Mouse (Mus musculus): ENCODE data around the gene Mettl16. TPM values are rescaled to one million over a fixed set of nuclear protein-coding genes. Genes with fewer than 3 reads are reported as not detected.
A peak's percentile ranks its signal among the peaks of the same experiment; 100 is the strongest.

The Mettl16 gene
- polyA plus RNA-seq, 1 experiment from 2014 or later = 72.4 TPM

GRCm38 (mm10) chr11:74756631-74757030 lies 14.0 kb upstream of the Mettl16 start:
- Histone ChIP-seq H3K27ac (no peak overlapping the region), H3K4me1 (0 out of 2 replicates have a peak, but pooled peaks cover under 1% of the 10 kb centered on the region), H3K27me3 (ENCODE audit: low read depth, poor library complexity, severe bottlenecking) (no peaks in the 10 kb centered on the region), H3K36me3 (no peaks in the 10 kb centered on the region), H3K9me3 (replicated peaks) (no peaks in the 10 kb centered on the region), H3K4me3 (no peak overlapping the region)
- WGBS = 80% methylated on average over 2 of the region's 2 CpGs
- no peak for DNase-seq (ENCODE audit: low spot score)

DNA sequence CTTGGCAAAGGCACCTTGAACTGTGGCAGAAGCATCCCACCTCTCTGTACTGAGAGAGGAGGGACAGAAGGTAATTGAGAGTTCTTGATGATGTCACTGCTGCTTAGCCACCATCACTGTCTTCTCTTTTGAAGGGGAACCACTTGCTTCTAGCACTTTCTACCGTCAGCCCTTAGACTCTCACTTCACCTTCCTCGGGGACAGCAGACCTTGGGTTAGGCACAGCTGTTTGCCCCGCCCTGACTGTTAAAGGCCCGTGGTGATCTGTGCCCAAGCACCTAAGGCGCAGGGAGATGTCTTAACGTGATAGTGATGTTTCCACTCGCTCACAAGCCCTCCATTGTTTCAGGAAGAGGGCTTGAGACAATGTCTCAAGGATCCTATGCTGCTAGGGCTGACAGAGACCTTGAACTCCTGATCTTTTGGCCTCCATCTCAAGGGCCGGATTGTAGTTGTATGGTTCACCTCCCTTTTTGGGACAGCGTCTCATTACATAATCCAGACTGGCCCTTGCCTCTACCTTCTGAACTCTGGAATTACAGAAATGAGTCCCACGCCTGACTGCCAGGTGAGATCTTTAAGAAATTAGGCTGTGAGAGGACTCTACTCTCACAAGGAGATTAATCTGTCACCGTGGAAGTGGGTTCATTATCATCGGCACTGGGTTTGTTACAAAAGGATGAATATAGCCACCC lies 9.5 kb upstream of the Mettl16 start:
- H3K4me1 ChIP-seq = no peaks in the 10 kb centered on the region
- H3K4me3 ChIP-seq = no peak overlapping the region
- no peak overlapping the region for H3K27ac ChIP-seq
- no peaks in the 10 kb centered on the region for H3K36me3 ChIP-seq
- H3K27me3 ChIP-seq (ENCODE audit: low read depth, poor library complexity, severe bottlenecking) = no peaks in the 10 kb centered on the region
- no peak for DNase-seq (ENCODE audit: low spot score)
- WGBS = 74% methylated on average over 12 of the region's 12 CpGs
- no peaks in the 10 kb centered on the region for H3K9me3 ChIP-seq (replicated peaks)

DNA sequence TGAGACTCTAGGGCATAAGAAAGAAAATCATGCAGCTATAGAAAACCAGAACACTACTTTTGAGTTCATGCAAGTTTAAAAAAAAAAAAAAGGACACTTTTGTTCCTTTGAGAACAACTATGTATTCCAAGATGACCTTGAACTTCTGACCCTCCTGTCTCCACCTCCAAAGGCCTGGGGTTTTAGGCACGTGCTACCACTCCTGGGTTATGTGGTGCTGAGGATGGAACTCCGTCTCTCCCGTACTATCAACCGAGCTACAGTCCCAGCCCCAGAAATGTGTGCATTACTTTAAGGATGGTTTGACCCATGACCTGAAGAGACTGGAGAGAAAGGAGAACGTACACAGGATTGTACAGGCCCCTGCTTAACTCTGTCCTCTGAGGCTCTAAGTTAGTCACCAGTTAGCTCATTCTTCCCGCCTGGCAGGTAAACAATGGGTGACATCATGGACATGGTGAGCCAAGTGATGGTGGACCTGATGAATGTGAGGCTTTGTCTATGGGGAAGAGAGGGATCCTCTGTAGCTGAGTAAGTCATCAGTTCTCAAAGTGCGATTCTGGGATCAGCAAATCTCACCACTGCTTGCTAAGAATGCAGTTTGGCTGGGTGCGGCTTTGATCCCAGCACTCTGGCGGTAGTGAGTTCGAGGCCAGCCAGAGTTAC lies 6.5 kb upstream of the Mettl16 start:
- no peaks in the 10 kb centered on the region for H3K36me3 ChIP-seq
- no peak for DNase-seq (ENCODE audit: low spot score)
- WGBS = 87% methylated on average over 10 of the region's 10 CpGs
- no peak overlapping the region for H3K4me3 ChIP-seq
- no peaks in the 10 kb centered on the region for H3K9me3 ChIP-seq (replicated peaks)
- no peaks in the 10 kb centered on the region for H3K4me1 ChIP-seq
- no peak overlapping the region for H3K27ac ChIP-seq
- no peaks in the 10 kb centered on the region for H3K27me3 ChIP-seq (ENCODE audit: low read depth, poor library complexity, severe bottlenecking)

- no peaks in the 10 kb centered on the region for H3K9me3 ChIP-seq (replicated peaks)
- no peak for DNase-seq (ENCODE audit: low spot score)
- peaks cover 9% of the 10 kb centered on the region for H3K4me1 ChIP-seq
- H3K27ac ChIP-seq = no peak overlapping the region
- 91% methylated on average over 4 of the region's 4 CpGs for WGBS
- H3K27me3 ChIP-seq (ENCODE audit: low read depth, poor library complexity, severe bottlenecking) = no peaks in the 10 kb centered on the region
- H3K36me3 ChIP-seq = no peaks in the 10 kb centered on the region
- no peak overlapping the region for H3K4me3 ChIP-seq
Measured at GRCm38 (mm10) chr11:74767469-74767868, 3.2 kb upstream of the Mettl16 start.

DNA sequence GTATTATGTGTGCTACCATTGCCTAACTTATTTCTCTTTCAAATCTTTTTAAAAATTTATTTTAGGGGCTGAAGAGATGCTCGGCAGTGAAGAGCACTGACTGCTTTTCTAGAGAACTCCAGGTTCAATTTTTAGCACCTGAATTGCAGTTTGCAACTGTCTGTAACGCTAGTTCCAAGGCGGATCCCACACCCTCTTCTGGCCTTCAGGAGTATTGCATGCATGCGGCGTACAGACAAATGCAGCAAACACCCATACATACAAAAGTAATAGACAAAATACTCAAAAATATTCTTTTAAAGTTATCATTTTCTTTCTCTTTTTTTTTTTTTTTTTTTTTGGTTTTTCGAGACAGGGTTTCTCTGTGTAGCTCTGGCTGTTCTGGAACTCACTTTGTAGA lies 2.6 kb upstream of the Mettl16 start:
- DNase-seq (ENCODE audit: low spot score) = peak; percentile 53
- WGBS = 33% methylated on average over 6 of the region's 6 CpGs
- Histone ChIP-seq H3K4me1 (peaks cover 9% of the 10 kb centered on the region), H3K4me3 (no peak overlapping the region), H3K27ac (no peak overlapping the region), H3K27me3 (ENCODE audit: low read depth, poor library complexity, severe bottlenecking) (no peaks in the 10 kb centered on the region), H3K36me3 (peaks cover 3% of the 10 kb centered on the region), H3K9me3 (replicated peaks) (no peaks in the 10 kb centered on the region)

GRCm38 (mm10) chr11:74770037-74770436 lies 593 bp upstream of the Mettl16 start:
- no peak for DNase-seq (ENCODE audit: low spot score)
- no peaks in the 10 kb centered on the region for H3K27me3 ChIP-seq (ENCODE audit: low read depth, poor library complexity, severe bottlenecking)
- H3K36me3 ChIP-seq = peaks cover 23% of the 10 kb centered on the region
- peak overlapping the region; percentile 96 for H3K27ac ChIP-seq
- peaks cover 9% of the 10 kb centered on the region for H3K4me1 ChIP-seq
- peak overlapping the region; percentile 84 for H3K4me3 ChIP-seq
- WGBS = 85% methylated on average over 9 of the region's 9 CpGs
- no peaks in the 10 kb centered on the region for H3K9me3 ChIP-seq (replicated peaks)

DNA sequence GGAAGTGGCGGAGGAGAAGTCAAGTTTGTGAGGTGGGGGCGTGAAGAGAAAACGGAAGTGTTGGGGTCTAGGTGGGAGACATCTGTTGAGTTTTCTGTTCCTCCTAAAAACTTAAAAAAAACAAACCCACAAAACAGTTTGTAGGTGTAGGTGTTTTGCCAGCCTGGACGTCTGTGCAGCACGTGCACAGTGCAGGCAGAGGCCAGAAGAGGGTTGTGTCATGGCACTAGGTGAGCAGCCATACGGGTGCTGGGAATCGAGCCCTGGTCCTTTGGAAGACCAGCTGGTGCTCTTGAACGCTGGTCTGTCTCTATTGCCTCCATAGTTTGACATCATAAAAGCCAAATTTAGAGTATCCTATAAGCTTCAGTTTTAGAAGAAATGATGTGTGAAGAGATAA lies 604 bp downstream of the Mettl16 start:
- no peaks in the 10 kb centered on the region for H3K9me3 ChIP-seq (replicated peaks)
- H3K27ac ChIP-seq = peak overlapping the region; percentile 96
- WGBS = 15% methylated on average over 8 of the region's 8 CpGs
- H3K36me3 ChIP-seq = peaks cover 35% of the 10 kb centered on the region
- H3K27me3 ChIP-seq (ENCODE audit: low read depth, poor library complexity, severe bottlenecking) = no peaks in the 10 kb centered on the region
- H3K4me3 ChIP-seq = peak overlapping the region; percentile 84
- peak; percentile 42 for DNase-seq (ENCODE audit: low spot score)
- peaks cover 9% of the 10 kb centered on the region for H3K4me1 ChIP-seq

DNA sequence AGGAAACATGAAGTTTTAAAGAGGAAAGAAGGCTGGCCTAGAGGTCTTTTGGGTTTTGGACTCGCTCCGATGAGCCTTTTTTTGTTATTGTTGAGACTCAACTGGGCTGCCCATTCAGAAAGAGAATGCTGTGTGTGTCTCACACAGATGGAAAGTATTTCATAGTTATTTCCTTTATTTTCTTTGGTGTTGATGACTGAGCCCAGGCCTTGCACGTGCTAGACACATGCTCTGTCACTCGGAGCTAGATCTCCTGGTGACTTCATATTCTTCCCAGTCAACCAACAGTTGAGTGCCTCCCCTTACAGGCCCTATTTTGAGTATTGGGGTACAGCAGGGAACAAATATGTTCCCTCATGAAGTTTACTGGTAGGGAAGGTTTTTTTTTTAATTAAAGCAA lies 1.0 kb downstream of the Mettl16 start:
- H3K27ac ChIP-seq = peak overlapping the region; percentile 96; the same call in 1 of the 2 replicates
- 69% methylated on average over 4 of the region's 4 CpGs for WGBS
- H3K36me3 ChIP-seq = peaks cover 39% of the 10 kb centered on the region

DNA sequence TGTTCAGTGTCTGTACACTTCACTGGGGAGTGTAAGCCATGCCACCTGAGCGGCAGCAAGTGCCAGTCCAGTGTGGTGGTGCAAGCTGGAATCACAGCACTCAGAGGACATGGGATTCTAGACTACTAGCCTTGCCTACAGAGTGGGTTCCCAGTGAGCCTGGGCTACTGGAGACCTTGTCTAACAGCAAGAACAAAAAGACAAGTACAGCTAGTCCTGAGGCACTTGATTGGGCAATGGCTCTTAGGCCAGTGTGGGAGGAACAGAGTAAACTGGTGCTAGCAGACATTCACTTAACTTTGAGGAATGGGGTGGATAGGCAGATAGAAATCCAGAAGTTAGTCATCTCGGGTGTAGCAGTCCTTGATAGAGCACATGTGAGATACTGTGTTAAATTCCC lies 1.8 kb downstream of the Mettl16 start:
- Histone ChIP-seq H3K27me3 (ENCODE audit: low read depth, poor library complexity, severe bottlenecking) (no peaks in the 10 kb centered on the region), H3K4me1 (peaks cover 9% of the 10 kb centered on the region), H3K27ac (no peak overlapping the region), H3K9me3 (replicated peaks) (no peaks in the 10 kb centered on the region), H3K4me3 (no peak overlapping the region), H3K36me3 (peaks cover 47% of the 10 kb centered on the region)
- DNase-seq (ENCODE audit: low spot score) = no peak
- 92% methylated on average over 2 of the region's 2 CpGs for WGBS

More for the DNA sequence above, 1.0 kb downstream of the Mettl16 start:
- H3K4me1 ChIP-seq = peaks cover 9% of the 10 kb centered on the region
- no peaks in the 10 kb centered on the region for H3K9me3 ChIP-seq (replicated peaks)
- peak overlapping the region; percentile 84 for H3K4me3 ChIP-seq
- no peak for DNase-seq (ENCODE audit: low spot score)
- no peaks in the 10 kb centered on the region for H3K27me3 ChIP-seq (ENCODE audit: low read depth, poor library complexity, severe bottlenecking)

DNA sequence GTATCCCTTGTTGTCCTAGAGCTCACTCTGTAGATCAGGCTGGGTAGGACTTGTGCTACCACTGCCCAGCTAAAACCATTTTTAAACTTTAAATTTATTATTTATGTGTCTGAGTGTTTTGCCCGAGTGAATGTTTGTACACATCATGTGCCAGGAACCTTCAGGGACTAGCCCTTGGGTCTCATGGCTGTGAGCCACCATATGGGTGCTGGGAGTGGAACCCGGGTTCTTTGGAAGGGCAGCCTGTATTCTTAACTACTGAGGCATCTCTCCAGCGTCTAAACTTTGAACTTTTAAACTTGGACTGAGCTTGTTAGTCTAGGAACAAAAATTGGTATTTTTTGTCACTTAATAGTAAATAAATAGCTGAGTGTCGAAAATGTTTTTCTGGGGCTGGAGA lies 22.2 kb downstream of the Mettl16 start:
- Histone ChIP-seq H3K27ac (no peak overlapping the region), H3K4me3 (no peak overlapping the region), H3K36me3 (peaks cover 94% of the 10 kb centered on the region), H3K27me3 (ENCODE audit: low read depth, poor library complexity, severe bottlenecking) (no peaks in the 10 kb centered on the region), H3K9me3 (replicated peaks) (no peaks in the 10 kb centered on the region), H3K4me1 (no peaks in the 10 kb centered on the region)
- DNase-seq (ENCODE audit: low spot score) = no peak
- WGBS = 95% methylated on average over 4 of the region's 4 CpGs

- 92% methylated on average over 4 of the region's 4 CpGs for WGBS
Measured at GRCm38 (mm10) chr11:74800658-74801057, 30.0 kb downstream of the Mettl16 start.

GRCm38 (mm10) chr11:74804081-74804627 lies 33.5 kb downstream of the Mettl16 start:
- no peak for DNase-seq (ENCODE audit: low spot score)
- H3K27me3 ChIP-seq (ENCODE audit: low read depth, poor library complexity, severe bottlenecking) = no peaks in the 10 kb centered on the region
- no peak overlapping the region for H3K4me3 ChIP-seq
- 91% methylated on average over 3 of the region's 3 CpGs for WGBS
- H3K27ac ChIP-seq = no peak overlapping the region
- no peaks in the 10 kb centered on the region for H3K4me1 ChIP-seq
- peaks cover 92% of the 10 kb centered on the region for H3K36me3 ChIP-seq
- H3K9me3 ChIP-seq (replicated peaks) = no peaks in the 10 kb centered on the region

More at GRCm38 (mm10) chr11:74800658-74801057, 30.0 kb downstream of the Mettl16 start:
- Histone ChIP-seq H3K9me3 (replicated peaks) (no peaks in the 10 kb centered on the region), H3K4me3 (no peak overlapping the region), H3K4me1 (no peaks in the 10 kb centered on the region), H3K27ac (no peak overlapping the region), H3K27me3 (ENCODE audit: low read depth, poor library complexity, severe bottlenecking) (no peaks in the 10 kb centered on the region), H3K36me3 (peaks cover 92% of the 10 kb centered on the region)
- no peak for DNase-seq (ENCODE audit: low spot score)

GRCm38 (mm10) chr11:74807246-74807882 lies 36.7 kb downstream of the Mettl16 start:
- Histone ChIP-seq H3K9me3 (replicated peaks) (no peaks in the 10 kb centered on the region), H3K4me3 (no peak overlapping the region), H3K27me3 (ENCODE audit: low read depth, poor library complexity, severe bottlenecking) (no peaks in the 10 kb centered on the region), H3K4me1 (0 out of 2 replicates have a peak, but pooled peaks cover 3% of the 10 kb centered on the region), H3K27ac (no peak overlapping the region), H3K36me3 (peaks cover 91% of the 10 kb centered on the region)
- DNase-seq (ENCODE audit: low spot score) = no peak
- WGBS = 92% methylated on average over 6 of the region's 6 CpGs

Data from limb, embryonic 10.5 days (tissue).